In genomic region chr2:157376995-157377394, GRCm38 (mm10) we compare ENCODE assay signal across 25 mouse cellular contexts. TPM values are rescaled to one million over a fixed set of nuclear protein-coding genes. Genes with fewer than 3 reads are reported as not detected.
DNase-seq lines count a peak whose midpoint lies in the region; ATAC-seq and TF ChIP-seq lines count a peak whose summit lies in the region.
"Had no signal": no experiment of that assay in that cellular context is flagged by ENCODE, and none has a peak within 500 bp of the region (broad histone marks: within the 10 kb centered on the region; RNA-seq: fewer than 3 reads in every experiment).

No protein-coding gene starts in this region.

- no peaks in the 10 kb centered on the region for H3K27me3 ChIP-seq in hindbrain, embryonic 12.5 days
- no peaks in the 10 kb centered on the region for H3K27me3 ChIP-seq in hindbrain, postnatal 0 days (ENCODE audit: insufficient read depth, low read length)
- no peaks in the 10 kb centered on the region for H3K27me3 ChIP-seq in ES-Bruce4 (ENCODE audit: control insufficient read depth, insufficient read depth, low read length, poor library complexity, severe bottlenecking)
- no peaks in the 10 kb centered on the region for H3K27me3 ChIP-seq in stomach, postnatal 0 days (ENCODE audit: control insufficient read depth, insufficient read depth, low read length)
- H3K27me3 ChIP-seq: CH12.LX; embryonic facial prominence, embryonic 15.5 days; forebrain, embryonic 12.5 days; heart, embryonic 15.5 days had no signal

- H3K36me3 ChIP-seq in hindbrain, embryonic 12.5 days = peaks cover 29% of the 10 kb centered on the region
- H3K36me3 ChIP-seq in hindbrain, postnatal 0 days (ENCODE audit: insufficient read depth, low read length) = peaks cover 6% of the 10 kb centered on the region; the same call in 1 of the 2 replicates
- H3K36me3 ChIP-seq in ES-Bruce4 (ENCODE audit: control insufficient read depth, insufficient read depth, low read length, poor library complexity, severe bottlenecking) = peaks cover under 1% of the 10 kb centered on the region
- H3K36me3 ChIP-seq in stomach, postnatal 0 days (ENCODE audit: control insufficient read depth, insufficient read depth, low read length) = peaks cover 2% of the 10 kb centered on the region; the same call in 1 of the 2 replicates

- H3K4me1 ChIP-seq in hindbrain, embryonic 12.5 days = peaks cover 22% of the 10 kb centered on the region
- H3K4me1 ChIP-seq in hindbrain, postnatal 0 days (ENCODE audit: insufficient read depth, low read length) = peaks cover 3% of the 10 kb centered on the region; the same call in 1 of the 2 replicates
- peaks cover 13% of the 10 kb centered on the region for H3K4me1 ChIP-seq in ES-Bruce4 (ENCODE audit: control insufficient read depth, insufficient read depth, low read length)
- H3K4me1 ChIP-seq in stomach, postnatal 0 days (replicated peaks; ENCODE audit: control insufficient read depth, insufficient read depth) = peaks cover 2% of the 10 kb centered on the region

- H3K9me3 ChIP-seq in hindbrain, embryonic 12.5 days (replicated peaks) = no peaks in the 10 kb centered on the region
- H3K9me3 ChIP-seq in hindbrain, postnatal 0 days (ENCODE audit: low read length) = no peaks in the 10 kb centered on the region
- 0 out of 2 replicates have a peak, but pooled peaks cover 2% of the 10 kb centered on the region for H3K9me3 ChIP-seq in ES-Bruce4 (replicated peaks; ENCODE audit: control insufficient read depth, insufficient read depth, low read length, poor library complexity, severe bottlenecking)
- no peaks in the 10 kb centered on the region for H3K9me3 ChIP-seq in stomach, postnatal 0 days (ENCODE audit: control insufficient read depth, low read length)
- H3K9me3 ChIP-seq: embryonic facial prominence, embryonic 15.5 days; forebrain, embryonic 12.5 days; heart, embryonic 15.5 days had no signal

- no peak overlapping the region for H3K4me3 ChIP-seq in hindbrain, embryonic 12.5 days
- no peak overlapping the region for H3K4me3 ChIP-seq in hindbrain, postnatal 0 days (ENCODE audit: low read length)
- H3K4me3 ChIP-seq in ES-Bruce4 (ENCODE audit: low read depth, low read length) = no peak overlapping the region
- no peak overlapping the region for H3K4me3 ChIP-seq in stomach, postnatal 0 days (ENCODE audit: low read depth, low read length)
- H3K4me3 ChIP-seq: embryonic facial prominence, embryonic 15.5 days; forebrain, embryonic 12.5 days; heart, adult 2 months; heart, embryonic 15.5 days had no signal

- no peak for DNase-seq in hindbrain, postnatal 0 days (ENCODE audit: low spot score)
- peak; percentile 59 for DNase-seq in R1 (ENCODE audit: low read depth, low spot score)
- no peak for DNase-seq in stomach, postnatal 0 days (ENCODE audit: low spot score)
- DNase-seq in kidney, postnatal 4 days = no peak
- no peak for DNase-seq in T-cell, adult 2 months (ENCODE audit: low spot score)
- DNase-seq: adrenal gland, postnatal 25 days; cerebellum, adult 18-20 months; cerebellum, adult 9-11 months; cerebellum, postnatal 36 days; forebrain, postnatal 0 days; gastrocnemius, postnatal 14 days; heart, adult 2 months; heart, postnatal 14 days; kidney, adult 18-20 months had no signal

- no peak overlapping the region for H3K27ac ChIP-seq in hindbrain, embryonic 12.5 days
- H3K27ac ChIP-seq in hindbrain, postnatal 0 days = no peak overlapping the region
- peak overlapping the region; percentile 64 for H3K27ac ChIP-seq in ES-Bruce4 (ENCODE audit: insufficient read depth, low read length)
- H3K27ac ChIP-seq in stomach, postnatal 0 days (replicated peaks) = 0 out of 2 replicates have a peak overlapping the region, but pooled peaks have one; percentile 30
- H3K27ac ChIP-seq: embryonic facial prominence, embryonic 15.5 days; heart, adult 2 months; heart, embryonic 15.5 days had no signal

- peak; percentile 60; the same call in 1 of the 2 replicates for TF ChIP-seq EP300 in ES-Bruce4 (IDR thresholded peaks at IDR 0.05; ENCODE audit: insufficient read depth, low read depth, low read length)
- no peak for TF ChIP-seq EP300 in stomach, postnatal 0 days (optimal IDR thresholded peaks at IDR 0.05)

- 0 out of 2 replicates have a peak, but pooled peaks have one; percentile 60 for ATAC-seq in hindbrain, embryonic 12.5 days (ENCODE audit: low FRiP score)
- ATAC-seq in hindbrain, postnatal 0 days = no peak
- no peak for ATAC-seq in stomach, postnatal 0 days (ENCODE audit: low FRiP score, low TSS enrichment)
- ATAC-seq: activated CD4-positive, CD25-positive, alpha-beta regulatory T cell, adult 4 months; forebrain, postnatal 0 days had no signal

- WGBS in hindbrain, embryonic 12.5 days = 35% methylated on average over 3 of the region's 3 CpGs
- 27% methylated on average over 3 of the region's 3 CpGs for WGBS in hindbrain, postnatal 0 days
- WGBS in stomach, postnatal 0 days = 64% methylated on average over 3 of the region's 3 CpGs

- no peak for TF ChIP-seq CTCF in hindbrain, postnatal 0 days (IDR thresholded peaks at IDR 0.05; ENCODE audit: low read depth)
- TF ChIP-seq CTCF in ES-Bruce4 (IDR thresholded peaks at IDR 0.05; ENCODE audit: low read depth, low read length) = no peak
- no peak for TF ChIP-seq CTCF in stomach, postnatal 0 days (IDR thresholded peaks at IDR 0.05; ENCODE audit: low read depth)

- no peak for TF ChIP-seq POLR2A in ES-Bruce4 (IDR thresholded peaks at IDR 0.05; ENCODE audit: insufficient read depth, low read length)

- no peak overlapping the region for H3K4me2 ChIP-seq in hindbrain, embryonic 12.5 days (replicated peaks)
- no peak overlapping the region for H3K4me2 ChIP-seq in hindbrain, postnatal 0 days (ENCODE audit: low read depth, low read length)
- H3K4me2 ChIP-seq in stomach, postnatal 0 days (replicated peaks; ENCODE audit: low read depth) = no peak overlapping the region
- H3K4me2 ChIP-seq: embryonic facial prominence, embryonic 15.5 days; heart, embryonic 11.5 days; heart, embryonic 15.5 days had no signal

- no peak overlapping the region for H3K9ac ChIP-seq in hindbrain, embryonic 12.5 days
- no peak overlapping the region for H3K9ac ChIP-seq in hindbrain, postnatal 0 days (replicated peaks; ENCODE audit: low read length)
- H3K9ac ChIP-seq in ES-Bruce4 (ENCODE audit: low read depth, poor library complexity, severe bottlenecking) = 0 out of 2 replicates have a peak overlapping the region, but pooled peaks have one; percentile 5
- no peak overlapping the region for H3K9ac ChIP-seq in stomach, postnatal 0 days (ENCODE audit: low read length)
- H3K9ac ChIP-seq: embryonic facial prominence, embryonic 15.5 days; forebrain, embryonic 12.5 days; heart, embryonic 15.5 days had no signal

RNA-seq across cellular contexts. Expression of gene Manbal, which starts 9.6 kb away (rescaled TPM):
- polyA plus RNA-seq in hindbrain, embryonic 12.5 days (2016; fragmentation: Nextera tagmentation; extraction: Ambion mirVana) = 72.4 and 73.9 TPM in 2 replicates
- total RNA-seq in hindbrain, postnatal 0 days (2014; rRNA removed) = 69.6 and 74.4 TPM in 2 replicates
- polyA plus RNA-seq in hindbrain, postnatal 0 days (2015; fragmentation: Nextera tagmentation; extraction: Ambion mirVana) = 133 and 135 TPM in 2 replicates
- 37.8 and 38.1 TPM in 2 replicates for polyA plus RNA-seq in ES-Bruce4 (2011; ENCODE audit: insufficient read depth, insufficient read length, low read depth, missing spikeins)
- polyA plus RNA-seq in stomach, postnatal 0 days (2015; fragmentation: Nextera tagmentation; extraction: Ambion mirVana) = 68.8 and 68.9 TPM in 2 replicates

RNA-seq across cellular contexts. Expression of gene Ghrh, which starts 29.7 kb away (rescaled TPM):
- 0.46 and 2.8 TPM in 2 replicates for polyA plus RNA-seq in hindbrain, embryonic 12.5 days (2016; fragmentation: Nextera tagmentation; extraction: Ambion mirVana)
- not detected in 2 replicates for total RNA-seq in hindbrain, postnatal 0 days (2014; rRNA removed)
- polyA plus RNA-seq in hindbrain, postnatal 0 days (2015; fragmentation: Nextera tagmentation; extraction: Ambion mirVana) = 1.0 and 1.7 TPM in 2 replicates
- not detected in 2 replicates for polyA plus RNA-seq in ES-Bruce4 (2011; ENCODE audit: insufficient read depth, insufficient read length, low read depth, missing spikeins)
- 0.49 and 0.51 TPM in 2 replicates for polyA plus RNA-seq in stomach, postnatal 0 days (2015; fragmentation: Nextera tagmentation; extraction: Ambion mirVana)
- total RNA-seq: adrenal gland, adult 18-20 months; adrenal gland, postnatal 25 days; CH12.LX; gastrocnemius, adult 18-20 months; gastrocnemius, postnatal 14 days; heart, adult 2 months; heart, postnatal 14 days; hematopoietic stem cell, adult 5-6 weeks had no signal
- polyA plus RNA-seq: activated CD4-positive, CD25-positive, alpha-beta regulatory T cell, adult 4 months; embryonic facial prominence, embryonic 15.5 days; heart, adult 2 months; heart, embryonic 11.5 days; heart, embryonic 15.5 days had no signal

RNA-seq across cellular contexts. Expression of gene Src, which starts 41.2 kb away (rescaled TPM):
- 33.6 and 35.1 TPM in 2 replicates for polyA plus RNA-seq in hindbrain, embryonic 12.5 days (2016; fragmentation: Nextera tagmentation; extraction: Ambion mirVana)
- 133 and 134 TPM in 2 replicates for total RNA-seq in hindbrain, postnatal 0 days (2014; rRNA removed)
- 23.2 and 25.4 TPM in 2 replicates for polyA plus RNA-seq in hindbrain, postnatal 0 days (2015; fragmentation: Nextera tagmentation; extraction: Ambion mirVana)
- 53.4 and 54.7 TPM in 2 replicates for polyA plus RNA-seq in ES-Bruce4 (2011; ENCODE audit: insufficient read depth, insufficient read length, low read depth, missing spikeins)
- 12.0 and 12.9 TPM in 2 replicates for polyA plus RNA-seq in stomach, postnatal 0 days (2015; fragmentation: Nextera tagmentation; extraction: Ambion mirVana)

Comparison
In these comparisons a context has a peak if more than half of its experiments do, and no peak if none do; other contexts are left out.
1. H3K27ac ChIP-seq: peak in ES-Bruce4 (single experiment) and stomach, postnatal 0 days (single experiment); none in hindbrain, embryonic 12.5 days (single experiment) and hindbrain, postnatal 0 days (single experiment).